Mouse (Mus musculus): ENCODE results near the gene 1700016D06Rik. TPM values are rescaled to one million over a fixed set of nuclear protein-coding genes. Genes with fewer than 3 reads are reported as not detected.
A peak's percentile ranks its signal among the peaks of the same experiment; 100 is the strongest.

1700016D06Rik gene
- polyA plus RNA-seq, 1 experiment from 2014 or later, result not detected

DNA sequence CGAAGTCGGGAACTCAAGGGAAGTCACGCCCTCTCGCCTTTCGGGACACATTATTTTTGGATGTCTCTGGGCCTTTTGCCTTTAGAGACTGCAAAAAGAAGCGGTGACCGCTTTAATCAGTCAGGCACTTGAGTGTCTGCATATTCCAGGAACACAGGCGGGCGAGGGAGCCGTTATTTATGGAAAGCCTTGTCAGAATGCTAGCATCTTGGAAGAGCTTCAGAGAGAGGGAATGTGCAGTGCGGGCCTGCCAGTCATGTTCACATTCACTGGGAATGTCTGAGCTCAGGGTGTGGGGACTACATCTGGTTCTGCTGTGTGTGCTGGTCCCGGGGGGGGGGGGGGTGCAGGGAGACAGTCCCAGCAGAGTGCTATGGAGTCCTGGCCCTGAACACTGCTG is 5.0 kb upstream of the 1700016D06Rik start:
- Histone ChIP-seq H3K27ac (ENCODE audit: low read depth) (no peak overlapping the region), H3K9ac (replicated peaks) (no peak overlapping the region), H3K36me3 (replicated peaks; ENCODE audit: insufficient read depth, low read length) (no peaks in the 10 kb centered on the region), H3K4me3 (ENCODE audit: low read depth, low read length) (no peak overlapping the region), H3K9me3 (ENCODE audit: low read length) (no peaks in the 10 kb centered on the region), H3K27me3 (ENCODE audit: insufficient read depth, low read length) (no peaks in the 10 kb centered on the region), H3K4me1 (ENCODE audit: insufficient read depth) (peaks cover 11% of the 10 kb centered on the region), H3K4me2 (ENCODE audit: low read depth, low read length) (no peak overlapping the region)
- WGBS (ENCODE audit: insufficient replicate concordance), result 86% methylated on average over 12 of the region's 12 CpGs
- TF ChIP-seq CTCF (IDR thresholded peaks at IDR 0.05; ENCODE audit: low read depth) (no peak), EP300 (IDR thresholded peaks at IDR 0.05; ENCODE audit: low read depth) (no peak)
- DNase-seq, result no peak
- no peak for ATAC-seq

DNA sequence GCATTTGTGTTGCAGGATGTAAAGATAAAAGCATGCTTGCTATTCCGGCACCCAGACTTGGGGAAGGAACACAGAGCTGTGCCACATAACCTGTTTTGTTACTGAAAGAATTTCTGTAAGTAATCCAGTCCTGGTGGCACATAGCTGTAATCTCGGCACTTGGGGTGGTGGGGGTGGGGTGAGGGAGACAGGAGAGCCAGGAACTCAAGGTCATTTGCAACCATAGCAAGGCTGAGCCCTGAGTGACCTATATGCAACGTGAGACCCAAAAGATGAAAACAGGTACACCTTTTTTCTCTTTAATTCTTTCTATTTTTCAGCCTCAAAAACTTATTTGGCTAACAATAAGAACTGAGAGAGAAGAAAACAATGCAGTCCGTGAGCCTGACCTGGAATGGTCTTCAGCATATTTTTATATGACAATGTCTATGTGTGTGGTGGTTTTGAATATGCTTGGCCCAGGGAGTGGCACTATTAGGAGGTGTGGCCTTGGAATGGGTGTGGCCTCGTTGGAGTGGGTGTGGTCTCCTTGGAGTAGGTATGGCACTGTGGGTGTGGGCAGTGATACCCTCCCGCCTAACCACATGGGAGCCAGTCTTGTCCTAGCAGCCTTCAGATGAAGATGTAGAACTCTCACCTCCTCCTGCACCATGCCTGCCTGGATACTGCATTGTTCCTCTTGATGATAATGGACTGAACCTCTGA is 4.0 kb upstream of the 1700016D06Rik start:
- DNase-seq, result no peak
- WGBS (ENCODE audit: insufficient replicate concordance), result 57% methylated on average over 6 of the region's 6 CpGs

DNA sequence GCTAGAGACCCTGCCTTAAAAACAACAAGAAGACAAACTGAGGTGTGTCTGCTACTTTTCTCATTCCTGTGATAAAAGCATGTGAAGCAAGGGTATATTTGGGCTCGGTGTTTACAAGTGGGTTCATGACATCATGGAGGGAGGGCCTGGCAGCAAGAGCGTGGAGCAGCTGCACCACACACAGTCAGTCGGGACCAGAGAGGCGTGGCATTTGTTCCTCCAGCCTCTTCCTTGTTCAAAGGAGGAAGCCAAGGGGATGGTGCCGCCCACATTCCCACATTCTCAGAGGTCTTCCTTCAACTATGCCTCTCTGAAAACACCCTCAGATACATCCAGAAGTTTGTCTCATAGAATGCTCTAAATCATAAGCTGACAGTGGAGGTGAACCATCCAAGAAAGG is 2.9 kb upstream of the 1700016D06Rik start:
- 78% methylated on average over 5 of the region's 5 CpGs for WGBS (ENCODE audit: insufficient replicate concordance)
- H3K36me3 ChIP-seq (replicated peaks; ENCODE audit: insufficient read depth, low read length), result no peaks in the 10 kb centered on the region
- H3K27ac ChIP-seq (ENCODE audit: low read depth), result no peak overlapping the region
- TF ChIP-seq CTCF (IDR thresholded peaks at IDR 0.05; ENCODE audit: low read depth), result no peak
- no peak for TF ChIP-seq EP300 (IDR thresholded peaks at IDR 0.05; ENCODE audit: low read depth)
- H3K4me2 ChIP-seq (ENCODE audit: low read depth, low read length), result no peak overlapping the region
- no peak overlapping the region for H3K4me3 ChIP-seq (ENCODE audit: low read depth, low read length)
- no peaks in the 10 kb centered on the region for H3K9me3 ChIP-seq (ENCODE audit: low read length)
- no peak for DNase-seq
- H3K4me1 ChIP-seq (ENCODE audit: insufficient read depth), result peaks cover 3% of the 10 kb centered on the region; the same call in 1 of the 2 replicates
- ATAC-seq, result no peak
- H3K9ac ChIP-seq (replicated peaks), result no peak overlapping the region
- peaks cover 4% of the 10 kb centered on the region; the same call in 1 of the 2 replicates for H3K27me3 ChIP-seq (ENCODE audit: insufficient read depth, low read length)

More for the DNA sequence above, 4.0 kb upstream of the 1700016D06Rik start:
- no peak for TF ChIP-seq EP300 (IDR thresholded peaks at IDR 0.05; ENCODE audit: low read depth)
- no peak for TF ChIP-seq CTCF (IDR thresholded peaks at IDR 0.05; ENCODE audit: low read depth)
- no peak for ATAC-seq
- Histone ChIP-seq H3K9me3 (ENCODE audit: low read length) (no peaks in the 10 kb centered on the region), H3K4me3 (ENCODE audit: low read depth, low read length) (no peak overlapping the region), H3K36me3 (replicated peaks; ENCODE audit: insufficient read depth, low read length) (no peaks in the 10 kb centered on the region), H3K27me3 (ENCODE audit: insufficient read depth, low read length) (peaks cover 4% of the 10 kb centered on the region; the same call in 1 of the 2 replicates), H3K4me1 (ENCODE audit: insufficient read depth) (peaks cover 9% of the 10 kb centered on the region; the same call in 1 of the 2 replicates), H3K27ac (ENCODE audit: low read depth) (no peak overlapping the region), H3K4me2 (ENCODE audit: low read depth, low read length) (no peak overlapping the region), H3K9ac (replicated peaks) (no peak overlapping the region)

DNA sequence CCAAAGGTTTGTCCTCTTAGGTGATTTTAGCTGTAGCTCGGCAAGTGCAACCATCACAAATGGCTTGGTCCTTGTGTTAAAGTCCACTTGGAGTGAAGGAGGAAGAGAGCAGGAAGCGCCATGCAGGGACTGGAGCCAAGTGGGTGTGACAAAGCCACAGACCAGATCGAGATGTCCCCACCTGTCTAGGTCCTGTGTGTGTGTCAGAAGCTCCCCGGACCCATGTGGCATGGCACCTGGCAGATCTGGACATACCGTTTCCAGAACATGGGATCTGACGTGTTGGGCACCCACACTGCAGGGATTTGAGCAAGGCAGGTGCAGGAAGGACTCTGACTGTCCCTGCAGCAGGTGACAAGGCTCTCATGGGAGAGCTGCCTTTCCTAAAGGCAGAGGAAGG is 565 bp upstream of the 1700016D06Rik start:
- Histone ChIP-seq H3K9ac (replicated peaks) (no peak overlapping the region), H3K4me2 (ENCODE audit: low read depth, low read length) (no peak overlapping the region), H3K9me3 (ENCODE audit: low read length) (no peaks in the 10 kb centered on the region), H3K4me1 (ENCODE audit: insufficient read depth) (no peaks in the 10 kb centered on the region), H3K36me3 (replicated peaks; ENCODE audit: insufficient read depth, low read length) (no peaks in the 10 kb centered on the region), H3K4me3 (ENCODE audit: low read depth, low read length) (no peak overlapping the region), H3K27me3 (ENCODE audit: insufficient read depth, low read length) (peaks cover 4% of the 10 kb centered on the region; the same call in 1 of the 2 replicates), H3K27ac (ENCODE audit: low read depth) (no peak overlapping the region)
- ATAC-seq, result no peak
- TF ChIP-seq EP300 (IDR thresholded peaks at IDR 0.05; ENCODE audit: low read depth), result no peak
- no peak for TF ChIP-seq CTCF (IDR thresholded peaks at IDR 0.05; ENCODE audit: low read depth)
- 55% methylated on average over 6 of the region's 6 CpGs for WGBS (ENCODE audit: insufficient replicate concordance)
- DNase-seq, result no peak

DNA sequence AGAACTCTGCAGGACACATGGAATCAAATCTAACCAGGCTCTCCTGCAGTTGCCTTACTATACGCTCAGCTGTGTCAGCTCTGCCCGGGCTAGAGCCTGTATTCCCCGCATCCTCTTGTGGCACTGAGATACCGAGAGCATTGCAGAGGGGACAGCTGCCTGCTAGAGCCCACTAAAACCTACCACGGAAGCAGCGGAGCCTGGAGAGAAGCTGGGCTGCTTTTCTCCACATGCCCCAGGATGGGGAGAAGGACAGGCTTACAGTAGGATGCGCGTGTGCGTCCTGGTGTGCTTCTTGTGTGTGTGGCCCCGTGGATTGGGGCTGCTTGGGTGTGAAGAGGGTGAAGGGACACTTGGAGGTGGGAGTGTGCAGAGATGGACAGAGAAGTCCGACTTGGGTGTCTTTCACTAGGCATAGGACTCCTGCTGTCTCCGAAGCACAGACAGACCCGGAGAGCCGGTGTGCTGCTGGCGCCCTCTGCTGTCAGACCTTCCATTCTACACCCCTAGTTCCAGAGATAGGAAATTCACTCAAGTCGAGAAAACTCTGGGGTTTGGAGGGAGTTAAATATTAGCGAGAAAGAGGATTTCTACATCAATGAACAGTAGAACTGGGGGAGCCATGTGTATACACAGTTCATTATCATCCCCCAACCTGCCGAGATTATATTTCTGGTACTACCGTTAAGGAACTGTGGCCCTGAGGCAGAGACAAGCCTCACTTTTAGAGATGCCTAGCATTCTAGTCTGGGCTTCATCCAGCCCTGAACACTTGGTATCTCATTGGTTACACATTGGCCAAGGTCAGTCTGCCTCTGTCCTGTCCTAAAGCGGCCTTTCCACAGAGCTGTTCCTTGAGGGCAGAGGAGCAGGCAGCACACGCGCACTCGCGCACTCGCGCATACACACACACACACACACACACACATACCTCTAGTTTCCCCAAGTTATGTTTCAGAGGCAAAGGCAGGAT is 517 bp downstream of the 1700016D06Rik start:
- WGBS (ENCODE audit: insufficient replicate concordance), result 30% methylated on average over 26 of the region's 26 CpGs
- no peak overlapping the region for H3K4me3 ChIP-seq (ENCODE audit: low read depth, low read length)
- H3K36me3 ChIP-seq (replicated peaks; ENCODE audit: insufficient read depth, low read length), result no peaks in the 10 kb centered on the region
- peaks cover 4% of the 10 kb centered on the region; the same call in 1 of the 2 replicates for H3K27me3 ChIP-seq (ENCODE audit: insufficient read depth, low read length)
- H3K4me1 ChIP-seq (ENCODE audit: insufficient read depth), result no peaks in the 10 kb centered on the region
- peak overlapping the region; percentile 26; the same call in 1 of the 2 replicates for H3K4me2 ChIP-seq (ENCODE audit: low read depth, low read length)
- DNase-seq, result peak; percentile 87
- ATAC-seq, result peak; percentile 88
- peak; percentile 87 for TF ChIP-seq CTCF (IDR thresholded peaks at IDR 0.05; ENCODE audit: low read depth)
- TF ChIP-seq EP300 (IDR thresholded peaks at IDR 0.05; ENCODE audit: low read depth), result no peak
- no peak overlapping the region for H3K9ac ChIP-seq (replicated peaks)
- no peaks in the 10 kb centered on the region for H3K9me3 ChIP-seq (ENCODE audit: low read length)
- H3K27ac ChIP-seq (ENCODE audit: low read depth), result no peak overlapping the region

- H3K27ac ChIP-seq (ENCODE audit: low read depth), result no peak overlapping the region
- peaks cover 4% of the 10 kb centered on the region; the same call in 1 of the 2 replicates for H3K27me3 ChIP-seq (ENCODE audit: insufficient read depth, low read length)
- TF ChIP-seq CTCF (IDR thresholded peaks at IDR 0.05; ENCODE audit: low read depth), result no peak
- TF ChIP-seq EP300 (IDR thresholded peaks at IDR 0.05; ENCODE audit: low read depth), result no peak
- ATAC-seq (no peak), DNase-seq (no peak)
- H3K4me1 ChIP-seq (ENCODE audit: insufficient read depth), result no peaks in the 10 kb centered on the region
- no peak overlapping the region for H3K4me3 ChIP-seq (ENCODE audit: low read depth, low read length)
- no peaks in the 10 kb centered on the region for H3K36me3 ChIP-seq (replicated peaks; ENCODE audit: insufficient read depth, low read length)
- no peaks in the 10 kb centered on the region for H3K9me3 ChIP-seq (ENCODE audit: low read length)
- H3K9ac ChIP-seq (replicated peaks), result no peak overlapping the region
- H3K4me2 ChIP-seq (ENCODE audit: low read depth, low read length), result no peak overlapping the region
- WGBS (ENCODE audit: insufficient replicate concordance), result 81% methylated on average over 5 of the region's 5 CpGs
These were observed 1.3 kb downstream of the 1700016D06Rik start for GRCm38 (mm10) chr8:11699442-11700001.
